Mouse (Mus musculus) cerebellum, adult (tissue): ENCODE results near the gene Cfap61.
A peak's percentile ranks its signal among the peaks of the same experiment; 100 is the strongest.

Experiments
- ATAC-seq: cut with Nextera tagmentation; 2 replicates; pipeline ENCODE4 v1.9.2; 2017; ENCODE audit warnings: mild to moderate bottlenecking, moderate library complexity, mixed read lengths; ENCODE audit not compliant: insufficient number of reproducible peaks, low FRiP score, low TSS enrichment

The Cfap61 gene

GRCm38 (mm10) chr2:146218881-146219535, 284.4 kb downstream of the Cfap61 start:
- ATAC-seq: no peak

DNA sequence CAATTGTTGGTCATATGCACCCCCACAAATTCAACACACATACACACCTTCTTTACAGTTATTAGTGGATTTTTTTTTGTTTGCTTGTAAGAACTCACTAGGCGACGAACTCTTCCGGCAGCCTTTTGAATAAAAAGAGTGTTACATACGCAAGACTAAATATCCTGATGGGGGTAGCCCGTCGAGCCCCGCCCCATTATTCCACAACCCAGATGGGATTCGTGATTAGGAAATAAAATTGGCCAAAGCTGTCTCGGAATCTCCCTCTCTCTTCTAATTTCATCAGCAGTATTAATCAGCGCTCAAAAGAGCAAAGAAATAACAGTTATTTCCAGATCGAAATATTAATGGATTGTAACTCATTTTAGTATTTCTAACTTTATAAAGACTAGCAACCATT, 285.2 kb downstream of the Cfap61 start:
- no peak for ATAC-seq

DNA sequence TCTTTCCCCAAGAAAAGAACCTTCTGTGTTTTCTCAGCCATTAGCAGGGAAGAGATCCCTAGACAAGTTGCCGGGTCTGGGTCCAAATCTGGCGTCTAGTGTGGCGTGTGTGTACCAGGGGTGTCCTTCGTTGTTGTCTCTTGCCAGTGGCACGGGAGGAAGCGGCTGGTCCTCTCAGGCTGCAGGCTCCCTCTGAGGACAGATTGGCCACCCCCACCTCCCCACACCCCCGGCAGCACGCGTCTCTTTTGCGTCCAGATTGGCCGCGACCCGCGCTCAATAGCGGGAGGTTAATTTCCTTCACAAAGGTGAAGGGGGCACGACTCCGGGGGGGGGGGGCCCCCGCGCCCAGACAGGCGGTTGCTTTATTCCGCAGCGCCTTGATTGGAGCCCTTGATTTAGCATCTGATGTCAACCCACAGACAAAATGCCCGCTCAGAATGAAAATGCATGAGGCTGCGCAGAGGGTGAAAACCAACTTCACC, 286.0 kb downstream of the Cfap61 start:
- ATAC-seq: no peak

DNA sequence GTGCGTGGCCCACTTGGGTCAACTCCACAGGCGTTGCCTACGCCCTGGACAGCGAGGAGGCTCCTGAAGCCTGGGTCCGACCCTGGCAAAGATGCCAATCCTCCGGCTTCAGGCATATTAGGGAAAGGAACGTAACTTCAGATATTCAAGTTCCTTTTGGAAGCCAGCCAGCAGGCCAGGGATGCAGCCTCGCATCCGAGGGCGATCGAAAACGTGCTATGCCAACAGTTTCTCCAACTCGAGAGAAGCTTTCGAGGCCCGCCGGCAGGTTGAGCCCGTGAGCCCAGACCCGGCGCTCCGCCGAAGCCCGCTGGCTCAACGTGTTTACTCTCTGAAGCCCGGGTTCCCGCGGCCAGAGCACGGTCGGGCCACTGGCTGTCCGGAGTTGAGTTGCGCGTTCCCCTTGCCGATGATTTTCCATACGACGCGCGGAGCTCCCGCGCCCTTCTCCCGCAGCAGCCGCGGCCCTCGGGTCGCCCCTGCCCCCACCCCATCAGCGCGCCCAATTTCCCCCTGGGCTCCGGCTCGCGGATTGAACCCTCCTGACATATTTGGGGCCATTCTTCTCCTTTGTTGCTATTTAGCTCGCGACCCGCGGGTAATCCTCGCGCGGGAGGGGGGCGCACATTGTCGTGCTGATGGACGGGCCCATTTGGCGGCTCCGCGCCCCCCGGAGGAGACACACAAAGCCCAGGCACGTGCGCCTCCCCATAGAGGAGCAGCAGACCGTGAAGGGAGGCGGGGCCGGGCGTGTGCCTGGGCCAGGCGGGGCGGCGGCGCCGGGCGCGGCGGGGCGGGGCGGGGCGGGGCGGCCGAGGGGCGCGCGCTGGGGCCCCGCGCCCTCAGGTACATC, 286.7 kb downstream of the Cfap61 start, which contains the start of gene Insm1:
Gene Insm1, plus strand, starts transcription at position 846 of the 853 bp plus-strand sequence.
- 0 out of 2 replicates have a peak, but pooled peaks have one; percentile 23 for ATAC-seq

- no peak for ATAC-seq
Measured at GRCm38 (mm10) chr2:146221929-146222278, 287.3 kb downstream of the Cfap61 start.

- no peak for ATAC-seq
Measured at GRCm38 (mm10) chr2:146222279-146223175, 287.9 kb downstream of the Cfap61 start.

- ATAC-seq: no peak
Measured at GRCm38 (mm10) chr2:146223176-146223905, 288.8 kb downstream of the Cfap61 start.

DNA sequence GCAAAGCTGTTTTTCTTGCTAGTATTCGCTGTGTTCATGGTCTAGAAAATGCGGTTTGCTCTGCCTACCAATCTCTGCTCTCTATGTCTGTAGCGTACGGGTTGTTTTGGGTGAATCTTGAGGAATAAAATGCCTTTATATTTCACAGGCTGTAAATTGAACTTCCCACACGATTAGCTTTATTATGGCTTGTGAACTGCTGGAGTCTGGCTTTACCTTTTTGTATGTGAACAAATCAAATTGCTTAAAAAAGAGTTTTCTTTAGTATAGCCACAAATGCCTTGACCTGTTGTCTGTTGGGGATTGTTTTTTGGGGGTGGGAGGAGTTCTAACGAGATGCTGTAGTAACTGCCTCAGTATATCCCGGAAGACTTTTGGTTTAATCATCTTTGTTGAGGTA, 289.6 kb downstream of the Cfap61 start:
- ATAC-seq: no peak

GRCm38 (mm10) chr2:146225818-146226217, 291.2 kb downstream of the Cfap61 start:
- no peak for ATAC-seq

- no peak for ATAC-seq
Measured at GRCm38 (mm10) chr2:146226484-146226883, 291.9 kb downstream of the Cfap61 start.

GRCm38 (mm10) chr2:146227646-146228045, 293.1 kb downstream of the Cfap61 start:
- no peak for ATAC-seq

GRCm38 (mm10) chr2:146228435-146228834, 293.9 kb downstream of the Cfap61 start:
- no peak for ATAC-seq

GRCm38 (mm10) chr2:146231485-146231884, 296.9 kb downstream of the Cfap61 start:
- ATAC-seq: no peak

DNA sequence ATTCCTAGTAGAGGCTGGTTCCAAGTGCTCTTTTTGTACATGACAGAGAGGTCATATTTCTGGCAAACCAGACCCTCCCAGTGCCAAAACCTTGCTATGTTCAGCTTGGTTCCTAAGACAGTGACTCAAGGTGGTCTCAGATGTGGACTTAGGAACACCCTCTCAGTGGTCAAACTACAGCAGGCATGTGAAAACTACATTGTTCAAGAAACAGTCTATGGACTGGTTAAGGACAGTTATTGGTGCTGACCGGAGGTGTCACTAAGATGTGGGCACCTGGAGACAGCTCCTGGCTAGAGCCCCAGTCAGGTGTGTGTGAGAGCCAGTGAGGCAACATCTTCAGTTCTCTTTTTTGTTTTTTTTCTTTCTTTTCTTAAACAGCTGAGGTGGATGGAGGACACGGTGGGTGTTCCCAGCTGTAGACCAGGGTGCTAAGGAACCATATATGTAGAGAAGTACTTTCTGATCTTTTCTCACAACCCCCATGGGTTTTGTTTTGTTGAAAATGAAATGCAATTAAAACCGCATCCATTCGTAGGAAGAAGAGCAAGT, 304.7 kb downstream of the Cfap61 start:
- ATAC-seq: no peak

- ATAC-seq: no peak
Measured at GRCm38 (mm10) chr2:146244049-146244448, 309.5 kb downstream of the Cfap61 start.

DNA sequence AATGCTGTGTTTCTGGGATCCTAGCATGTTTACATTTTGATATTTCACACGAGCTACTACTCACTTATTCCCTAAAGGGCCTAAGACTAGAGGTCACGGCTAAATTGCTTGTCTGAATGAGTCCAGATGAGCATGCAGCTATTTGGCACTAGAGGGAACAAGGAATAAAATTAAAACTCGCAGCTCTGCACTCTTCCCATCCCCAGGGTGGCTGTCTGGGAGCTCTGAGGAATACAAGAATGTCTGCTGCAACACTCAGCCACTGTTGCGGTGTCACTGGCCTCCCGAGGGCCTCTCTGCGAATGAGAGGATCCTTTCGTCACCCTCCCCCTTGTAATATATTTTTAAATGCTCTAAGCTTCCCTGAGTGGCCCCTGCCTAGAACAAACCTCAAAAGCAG, 310.8 kb downstream of the Cfap61 start:
- no peak for ATAC-seq

DNA sequence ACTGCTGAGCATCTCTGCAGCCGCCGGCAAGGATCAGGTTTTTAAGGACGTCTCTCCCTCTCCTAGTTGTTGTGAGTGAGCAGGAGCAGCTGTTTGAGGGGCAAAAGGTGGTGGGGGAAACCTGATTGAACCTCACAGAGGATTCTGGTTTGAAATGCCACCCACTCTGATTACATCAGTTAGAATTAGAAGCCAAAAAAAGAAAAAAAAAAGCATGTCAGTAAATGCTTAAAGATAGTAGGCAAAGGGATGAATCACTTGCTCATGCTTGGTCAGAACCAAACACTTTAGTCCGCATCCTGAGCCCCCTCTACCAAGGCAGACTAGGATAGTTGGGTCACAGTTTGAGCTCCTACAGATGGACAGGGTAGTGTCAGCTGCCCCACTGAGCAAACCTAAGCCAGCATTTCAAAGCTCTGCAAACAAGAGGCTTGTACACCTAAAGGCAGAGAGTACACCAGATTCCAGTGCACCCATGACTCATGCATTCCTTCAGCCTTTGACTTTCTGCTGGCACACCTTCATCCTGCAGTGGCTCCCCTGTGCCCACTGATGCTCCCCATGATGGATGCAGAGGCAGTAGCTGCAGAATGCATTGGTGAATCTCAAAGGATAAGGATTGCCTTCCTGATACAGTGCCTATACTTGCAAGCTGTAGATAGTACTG, 312.0 kb downstream of the Cfap61 start:
- no peak for ATAC-seq

GRCm38 (mm10) chr2:146247576-146247975, 313.0 kb downstream of the Cfap61 start:
- no peak for ATAC-seq

- no peak for ATAC-seq
Measured at GRCm38 (mm10) chr2:146249033-146249432, 314.4 kb downstream of the Cfap61 start.
